Mouse (Mus musculus) liver, adult 2 months (tissue): Measurements from ENCODE around the gene Pqlc3. TPM values are rescaled to one million over a fixed set of nuclear protein-coding genes. Genes with fewer than 3 reads are reported as not detected.

Experiments
- DNase-seq: peaks from one replicate; pipeline ENCODE4 v3.0.0-alpha.2; 2011; ENCODE audit warnings: low read depth, low spot score; ENCODE audit errors: extremely low read depth
- H3K27ac ChIP-seq: fragments of 200-500 bp; replicated peaks from 2 replicates; pipeline ENCODE4 v1.5.1; 2012; ENCODE audit warnings: low read depth, mild to moderate bottlenecking, control low read depth, inconsistent platforms, low read length; ENCODE audit not compliant: insufficient read depth
- H3K27me3 ChIP-seq: fragments of 200-500 bp; 2 replicates; pipeline ENCODE4 v1.6.1; 2012; ENCODE audit warnings: mild to moderate bottlenecking, moderate library complexity, low read length, inconsistent platforms; ENCODE audit not compliant: control insufficient read depth, insufficient read depth
- H3K36me3 ChIP-seq: fragments of 200-500 bp; 2 replicates; pipeline ENCODE4 v1.6.1; 2012; ENCODE audit warnings: low read length, inconsistent platforms; ENCODE audit not compliant: control insufficient read depth, insufficient read depth
- H3K4me1 ChIP-seq: fragments of 200-500 bp; 2 replicates; pipeline ENCODE4 v1.6.1; 2011; ENCODE audit warnings: low read length; ENCODE audit not compliant: control insufficient read depth, insufficient read depth
- H3K4me3 ChIP-seq: fragments of 200-500 bp; 2 replicates; pipeline ENCODE4 v1.5.1; 2011; ENCODE audit warnings: low read depth, mild to moderate bottlenecking, control low read depth, low read length, moderate library complexity; ENCODE audit not compliant: insufficient read depth
- H3K79me2 ChIP-seq: fragments of 200-500 bp; 2 replicates; pipeline ENCODE4 v1.6.1; 2012; ENCODE audit warnings: inconsistent platforms, mild to moderate bottlenecking, low read length, moderate library complexity; ENCODE audit not compliant: control insufficient read depth, insufficient read depth
- H3K9ac ChIP-seq: fragments of 200-500 bp; 2 replicates; pipeline ENCODE4 v1.6.1; 2012; ENCODE audit warnings: low read depth, mild to moderate bottlenecking, control low read depth, inconsistent platforms, low read length
- CTCF ChIP-seq: fragments of 200-500 bp; IDR thresholded peaks from 2 replicates; pipeline ENCODE4 v1.5.1; 2011; ENCODE audit warnings: low read depth, low read length, control low read depth
- POLR2A ChIP-seq: fragments of 200-500 bp; IDR thresholded peaks from 2 replicates; pipeline ENCODE4 v1.6.1; 2011; ENCODE audit warnings: low read length, control low read depth; ENCODE audit not compliant: insufficient read depth; ENCODE audit errors: extremely low read depth
- WGBS: fragments of 180-500 bp; shearing (Covaris S2); methylation state at CpG from one replicate; pipeline ENCODE4 v1.1.7; 2018; 5-methylcytosine and 5-hydroxymethylcytosine counted together
- polyA plus RNA-seq: library from polyadenylated mRNA; depleted of rRNA; stranded (reverse); fragments of >200 nt; gene quantifications from 2 replicates; pipeline ENCODE4 v1.2.3, GENCODE M21; 2012; rRNA removed
- total RNA-seq: library from RNA; depleted of rRNA; stranded (reverse); fragments of >200 nt; gene quantifications from 2 replicates; pipeline ENCODE4 v1.2.3, GENCODE M21; 2014; rRNA removed

The Pqlc3 gene
- total and polyA plus RNA-seq, 2 experiments = 0.34 to 0.92 TPM

- H3K4me3 ChIP-seq = no peak overlapping the region
- no peak for TF ChIP-seq POLR2A
- TF ChIP-seq CTCF = no peak
- no peak overlapping the region for H3K27ac ChIP-seq
- no peak for DNase-seq
- peaks cover 15% of the 10 kb centered on the region for H3K36me3 ChIP-seq
- no peaks in the 10 kb centered on the region for H3K4me1 ChIP-seq
- H3K9ac ChIP-seq = no peak overlapping the region
- WGBS = 85% methylated on average over 3 of the region's 3 CpGs
- no peaks in the 10 kb centered on the region for H3K79me2 ChIP-seq
- H3K27me3 ChIP-seq = no peaks in the 10 kb centered on the region
These were observed 58.2 kb downstream of the Pqlc3 start for GRCm38 (mm10) chr12:16941976-16942375.

Other genes with a start within 250 kb of the Pqlc3 start
- gene Greb1, start 199.5 kb downstream of the Pqlc3 start, total RNA-seq = 0.09 TPM in 1 of 2 replicates, not detected in the other
- gene Greb1, start 199.5 kb downstream of the Pqlc3 start, polyA plus RNA-seq = 0.02 and 0.09 TPM in 2 replicates
- 8.8 and 11.5 TPM in 2 replicates for gene E2f6, start 189.4 kb downstream of the Pqlc3 start, total RNA-seq
- 10.8 and 10.9 TPM in 2 replicates for gene E2f6, start 189.4 kb downstream of the Pqlc3 start, polyA plus RNA-seq
- 11.7 and 14.5 TPM in 2 replicates for gene Rock2, start 105.5 kb downstream of the Pqlc3 start, total RNA-seq
- 1.5 and 1.7 TPM in 2 replicates for gene Rock2, start 105.5 kb downstream of the Pqlc3 start, polyA plus RNA-seq
- gene 2410004P03Rik, start 11.3 kb upstream of the Pqlc3 start, total RNA-seq = not detected in 2 replicates
- gene 2410004P03Rik, start 11.3 kb upstream of the Pqlc3 start, polyA plus RNA-seq = not detected in 2 replicates
- not detected in 2 replicates for gene Kcnf1, start 176.5 kb upstream of the Pqlc3 start, total RNA-seq
- not detected in 2 replicates for gene Kcnf1, start 176.5 kb upstream of the Pqlc3 start, polyA plus RNA-seq